Mouse (Mus musculus) erythroblast, adult 5-6 weeks (primary cell): Measurements from ENCODE around the gene Hbb-bh2. TPM values are rescaled to one million over a fixed set of nuclear protein-coding genes. Genes with fewer than 3 reads are reported as not detected.
"Not testable (repeated sequence)": the region's sequence is repeated elsewhere in the genome, so short reads cannot be mapped to it uniquely, and the experiment has no call there.

Source experiments
- ATAC-seq: replicated peaks from 2 replicates; pipeline ENCODE4 v1.8.0; 2016; ENCODE audit warnings: moderate number of reproducible peaks, mild to moderate bottlenecking, moderate TSS enrichment, inconsistent platforms; ENCODE audit not compliant: poor library complexity, low FRiP score, severe bottlenecking
- total RNA-seq, 2 experiments: library from RNA; stranded (forward) in 1 of 2; stranded (reverse) in 1 of 2; fragments of 150-400 nt in 1 of 2; fragments of 200-764, 138-1000 nt in 1 of 2; gene quantifications; 2 replicates each; pipeline versions ENCODE4 v1.2.3 to v1.2.4; 2015 to 2017; ENCODE audit warnings: low replicate concordance in 2 of 2

Hbb-bh2 gene
- total RNA-seq, 2 experiments from 2014 or later, result 1.0 TPM; not detected in 1

- peak; percentile 62 for ATAC-seq
Observed at GRCm38 (mm10) chr7:103813766-103814165, 26.6 kb downstream of the Hbb-bh2 start, which contains the start of gene Hbb-bt. Gene Hbb-bt, minus strand, starts transcription at chr7:103813996.

GRCm38 (mm10) chr7:103813152-103813551 is 27.2 kb downstream of the Hbb-bh2 start:
- peak; percentile 27 for ATAC-seq

- peak; percentile 6; the same call in 1 of the 2 replicates for ATAC-seq
Observed at GRCm38 (mm10) chr7:103812174-103812573, 28.1 kb downstream of the Hbb-bh2 start.

- ATAC-seq, result peak; percentile 27
Observed at GRCm38 (mm10) chr7:103811223-103811845, 29.0 kb downstream of the Hbb-bh2 start.

- ATAC-seq, result peak; percentile 9
Observed at GRCm38 (mm10) chr7:103810746-103811145, 29.6 kb downstream of the Hbb-bh2 start.

- peak; percentile 7 for ATAC-seq
Observed at GRCm38 (mm10) chr7:103810296-103810695, 30.0 kb downstream of the Hbb-bh2 start.

- ATAC-seq, result no peak
Observed at GRCm38 (mm10) chr7:103809801-103810155, 30.5 kb downstream of the Hbb-bh2 start.

- no peak for ATAC-seq
Observed at GRCm38 (mm10) chr7:103808971-103809800, 31.1 kb downstream of the Hbb-bh2 start.

GRCm38 (mm10) chr7:103808120-103808519 is 32.2 kb downstream of the Hbb-bh2 start:
- ATAC-seq, result not testable (repeated sequence)

- peak; percentile 25; the same call in 1 of the 2 replicates for ATAC-seq
Observed at GRCm38 (mm10) chr7:103806856-103807255, 33.5 kb downstream of the Hbb-bh2 start.

GRCm38 (mm10) chr7:103792669-103793388 is 47.5 kb downstream of the Hbb-bh2 start:
- ATAC-seq, result peak; percentile 83

- ATAC-seq, result no peak
Observed at GRCm38 (mm10) chr7:103791721-103792120, 48.6 kb downstream of the Hbb-bh2 start, which contains the start of gene Olfr67. Gene Olfr67, minus strand, starts transcription at chr7:103791821.

Other genes with a start within 250 kb of the Hbb-bh2 start
Only the 30 nearest of the 32 such genes appear.
- gene Olfr620, start 228.0 kb downstream of the Hbb-bh2 start, total RNA-seq (2015; ENCODE audit: low replicate concordance), result not detected in 2 replicates
- gene Olfr620, start 228.0 kb downstream of the Hbb-bh2 start, total RNA-seq (2017; ENCODE audit: low replicate concordance), result not detected in 2 replicates
- not detected in 2 replicates for gene Olfr622, start 197.8 kb downstream of the Hbb-bh2 start, total RNA-seq (2015; ENCODE audit: low replicate concordance)
- gene Olfr622, start 197.8 kb downstream of the Hbb-bh2 start, total RNA-seq (2017; ENCODE audit: low replicate concordance), result not detected in 2 replicates
- not detected in 2 replicates for gene Olfr623, start 176.8 kb downstream of the Hbb-bh2 start, total RNA-seq (2015; ENCODE audit: low replicate concordance)
- gene Olfr623, start 176.8 kb downstream of the Hbb-bh2 start, total RNA-seq (2017; ENCODE audit: low replicate concordance), result not detected in 2 replicates
- 0.21 TPM in 1 of 2 replicates, not detected in the other for gene Olfr624, start 169.3 kb downstream of the Hbb-bh2 start, total RNA-seq (2015; ENCODE audit: low replicate concordance)
- not detected in 2 replicates for gene Olfr624, start 169.3 kb downstream of the Hbb-bh2 start, total RNA-seq (2017; ENCODE audit: low replicate concordance)
- gene Olfr625-ps1, start 157.8 kb downstream of the Hbb-bh2 start, total RNA-seq (2015; ENCODE audit: low replicate concordance), result not detected in 2 replicates
- not detected in 2 replicates for gene Olfr625-ps1, start 157.8 kb downstream of the Hbb-bh2 start, total RNA-seq (2017; ENCODE audit: low replicate concordance)
- gene Olfr243, start 125.8 kb downstream of the Hbb-bh2 start, total RNA-seq (2015; ENCODE audit: low replicate concordance), result not detected in 2 replicates
- 0.28 TPM in 1 of 2 replicates, not detected in the other for gene Olfr243, start 125.8 kb downstream of the Hbb-bh2 start, total RNA-seq (2017; ENCODE audit: low replicate concordance)
- gene Olfr628, start 110.1 kb downstream of the Hbb-bh2 start, total RNA-seq (2015; ENCODE audit: low replicate concordance), result not detected in 2 replicates
- not detected in 2 replicates for gene Olfr628, start 110.1 kb downstream of the Hbb-bh2 start, total RNA-seq (2017; ENCODE audit: low replicate concordance)
- not detected in 2 replicates for gene Olfr629, start 95.6 kb downstream of the Hbb-bh2 start, total RNA-seq (2015; ENCODE audit: low replicate concordance)
- gene Olfr629, start 95.6 kb downstream of the Hbb-bh2 start, total RNA-seq (2017; ENCODE audit: low replicate concordance), result 0.43 TPM in 1 of 2 replicates, not detected in the other
- not detected in 2 replicates for gene Olfr630, start 83.2 kb downstream of the Hbb-bh2 start, total RNA-seq (2015; ENCODE audit: low replicate concordance)
- gene Olfr630, start 83.2 kb downstream of the Hbb-bh2 start, total RNA-seq (2017; ENCODE audit: low replicate concordance), result 1.5 TPM in 1 of 2 replicates, not detected in the other
- gene Olfr69, start 68.9 kb downstream of the Hbb-bh2 start, total RNA-seq (2015; ENCODE audit: low replicate concordance), result 2.7 and 5.6 TPM in 2 replicates
- 0.70 and 1.1 TPM in 2 replicates for gene Olfr69, start 68.9 kb downstream of the Hbb-bh2 start, total RNA-seq (2017; ENCODE audit: low replicate concordance)
- gene Olfr68, start 60.8 kb downstream of the Hbb-bh2 start, total RNA-seq (2015; ENCODE audit: low replicate concordance), result 1.0 and 1.3 TPM in 2 replicates
- gene Olfr68, start 60.8 kb downstream of the Hbb-bh2 start, total RNA-seq (2017; ENCODE audit: low replicate concordance), result 1.4 and 1.5 TPM in 2 replicates
- gene Olfr67, start 48.7 kb downstream of the Hbb-bh2 start, total RNA-seq (2015; ENCODE audit: low replicate concordance), result 5.0 and 10.2 TPM in 2 replicates
- gene Olfr67, start 48.7 kb downstream of the Hbb-bh2 start, total RNA-seq (2017; ENCODE audit: low replicate concordance), result 2.8 and 4.2 TPM in 2 replicates
- gene Hbb-bt, start 26.5 kb downstream of the Hbb-bh2 start, total RNA-seq (2015; ENCODE audit: low replicate concordance), result 39,556 and 40,045 TPM in 2 replicates
- 14,681 and 15,230 TPM in 2 replicates for gene Hbb-bt, start 26.5 kb downstream of the Hbb-bh2 start, total RNA-seq (2017; ENCODE audit: low replicate concordance)
- 179,259 and 187,171 TPM in 2 replicates for gene Hbb-bs, start 12.4 kb downstream of the Hbb-bh2 start, total RNA-seq (2015; ENCODE audit: low replicate concordance)
- 69,583 and 76,927 TPM in 2 replicates for gene Hbb-bs, start 12.4 kb downstream of the Hbb-bh2 start, total RNA-seq (2017; ENCODE audit: low replicate concordance)
- not detected in 2 replicates for gene Hbb-bh1, start 2.6 kb upstream of the Hbb-bh2 start, total RNA-seq (2015; ENCODE audit: low replicate concordance)
- not detected in 2 replicates for gene Hbb-bh1, start 2.6 kb upstream of the Hbb-bh2 start, total RNA-seq (2017; ENCODE audit: low replicate concordance)
- gene Hbb-y, start 12.7 kb upstream of the Hbb-bh2 start, total RNA-seq (2015; ENCODE audit: low replicate concordance), result 2.9 and 8.6 TPM in 2 replicates
- not detected in 2 replicates for gene Hbb-y, start 12.7 kb upstream of the Hbb-bh2 start, total RNA-seq (2017; ENCODE audit: low replicate concordance)
- not detected in 2 replicates for gene Olfr66, start 45.7 kb upstream of the Hbb-bh2 start, total RNA-seq (2015; ENCODE audit: low replicate concordance)
- gene Olfr66, start 45.7 kb upstream of the Hbb-bh2 start, total RNA-seq (2017; ENCODE audit: low replicate concordance), result not detected in 2 replicates
- not detected in 2 replicates for gene Olfr64, start 54.0 kb upstream of the Hbb-bh2 start, total RNA-seq (2015; ENCODE audit: low replicate concordance)
- gene Olfr64, start 54.0 kb upstream of the Hbb-bh2 start, total RNA-seq (2017; ENCODE audit: low replicate concordance), result 0.14 and 0.34 TPM in 2 replicates
- gene Olfr65, start 63.0 kb upstream of the Hbb-bh2 start, total RNA-seq (2015; ENCODE audit: low replicate concordance), result not detected in 2 replicates
- 0.28 TPM in 1 of 2 replicates, not detected in the other for gene Olfr65, start 63.0 kb upstream of the Hbb-bh2 start, total RNA-seq (2017; ENCODE audit: low replicate concordance)
- 1.0 TPM in 1 of 2 replicates, not detected in the other for gene Olfr631, start 88.3 kb upstream of the Hbb-bh2 start, total RNA-seq (2015; ENCODE audit: low replicate concordance)
- 2.1 TPM in 1 of 2 replicates, not detected in the other for gene Olfr631, start 88.3 kb upstream of the Hbb-bh2 start, total RNA-seq (2017; ENCODE audit: low replicate concordance)
- gene Olfr632, start 93.8 kb upstream of the Hbb-bh2 start, total RNA-seq (2015; ENCODE audit: low replicate concordance), result not detected in 2 replicates
- gene Olfr632, start 93.8 kb upstream of the Hbb-bh2 start, total RNA-seq (2017; ENCODE audit: low replicate concordance), result 1.7 TPM in 1 of 2 replicates, not detected in the other
- gene Olfr633, start 103.9 kb upstream of the Hbb-bh2 start, total RNA-seq (2015; ENCODE audit: low replicate concordance), result not detected in 2 replicates
- gene Olfr633, start 103.9 kb upstream of the Hbb-bh2 start, total RNA-seq (2017; ENCODE audit: low replicate concordance), result not detected in 2 replicates
- gene Olfr635, start 130.6 kb upstream of the Hbb-bh2 start, total RNA-seq (2015; ENCODE audit: low replicate concordance), result not detected in 2 replicates
- 0.09 and 0.14 TPM in 2 replicates for gene Olfr635, start 130.6 kb upstream of the Hbb-bh2 start, total RNA-seq (2017; ENCODE audit: low replicate concordance)
- gene Olfr638, start 158.2 kb upstream of the Hbb-bh2 start, total RNA-seq (2015; ENCODE audit: low replicate concordance), result not detected in 2 replicates
- gene Olfr638, start 158.2 kb upstream of the Hbb-bh2 start, total RNA-seq (2017; ENCODE audit: low replicate concordance), result not detected in 2 replicates
- gene Olfr639, start 176.8 kb upstream of the Hbb-bh2 start, total RNA-seq (2015; ENCODE audit: low replicate concordance), result not detected in 2 replicates
- gene Olfr639, start 176.8 kb upstream of the Hbb-bh2 start, total RNA-seq (2017; ENCODE audit: low replicate concordance), result 0.09 and 0.14 TPM in 2 replicates
- gene Olfr640, start 185.1 kb upstream of the Hbb-bh2 start, total RNA-seq (2015; ENCODE audit: low replicate concordance), result not detected in 2 replicates
- not detected in 2 replicates for gene Olfr640, start 185.1 kb upstream of the Hbb-bh2 start, total RNA-seq (2017; ENCODE audit: low replicate concordance)
- not detected in 2 replicates for gene Olfr641, start 194.9 kb upstream of the Hbb-bh2 start, total RNA-seq (2015; ENCODE audit: low replicate concordance)
- gene Olfr641, start 194.9 kb upstream of the Hbb-bh2 start, total RNA-seq (2017; ENCODE audit: low replicate concordance), result 0.98 TPM in 1 of 2 replicates, not detected in the other
- not detected in 2 replicates for gene Olfr642, start 212.1 kb upstream of the Hbb-bh2 start, total RNA-seq (2015; ENCODE audit: low replicate concordance)
- gene Olfr642, start 212.1 kb upstream of the Hbb-bh2 start, total RNA-seq (2017; ENCODE audit: low replicate concordance), result 0.14 TPM in 1 of 2 replicates, not detected in the other
- gene 4930516K23Rik, start 220.9 kb upstream of the Hbb-bh2 start, total RNA-seq (2015; ENCODE audit: low replicate concordance), result not detected in 2 replicates
- gene 4930516K23Rik, start 220.9 kb upstream of the Hbb-bh2 start, total RNA-seq (2017; ENCODE audit: low replicate concordance), result not detected in 2 replicates
- gene Olfr644, start 231.3 kb upstream of the Hbb-bh2 start, total RNA-seq (2015; ENCODE audit: low replicate concordance), result not detected in 2 replicates
- gene Olfr644, start 231.3 kb upstream of the Hbb-bh2 start, total RNA-seq (2017; ENCODE audit: low replicate concordance), result not detected in 2 replicates